In genomic region chr12:112801864-112802846, GRCm38 (mm10) we compare ENCODE assay signal across 8 mouse cellular contexts. TPM values are rescaled to one million over a fixed set of nuclear protein-coding genes. Genes with fewer than 3 reads are reported as not detected.
DNase-seq lines count a peak whose midpoint lies in the region; ATAC-seq and TF ChIP-seq lines count a peak whose summit lies in the region.

Ahnak2 (minus strand) TSS chr12:112802657.

- no peak for TF ChIP-seq CTCF in kidney, postnatal 0 days (IDR thresholded peaks at IDR 0.05; ENCODE audit: low read depth)

- H3K9ac ChIP-seq in kidney, postnatal 0 days (ENCODE audit: low read depth, low read length) = peak within 1 kb of the TSS; percentile 41; the same call in 1 of the 2 replicates
- H3K9ac ChIP-seq in midbrain, embryonic 16.5 days (ENCODE audit: low read depth, low read length) = peak within 1 kb of the TSS; percentile 79

- intact Hi-C loops in left cerebral cortex, postnatal 4 days (cut with DNase I) = no loop called here
- intact Hi-C loops in left cerebral cortex, postnatal 25 days (cut with DNase I) = loop anchor here (5.0 kb wide), 1 partner anchor 40 kb away; no protein-coding TSS in a partner anchor

- 3% methylated on average over 66 of the region's 69 CpGs for whole genome bisulfite sequencing in kidney, postnatal 0 days
- WGBS in midbrain, embryonic 16.5 days = 5% methylated on average over 50 of the region's 69 CpGs

- peak; percentile 75 for DNase-seq in left cerebral cortex, postnatal 4 days
- DNase-seq in left cerebral cortex, postnatal 25 days (ENCODE audit: low spot score in 2 of 2) = no peak
- peak; percentile 73 for DNase-seq in brain, adult 2 months (ENCODE audit: low read depth, low spot score)
- no peak for DNase-seq in gastrocnemius, postnatal 4 days (ENCODE audit: low spot score in 2 of 2)
- peak; percentile 44 for DNase-seq in kidney, postnatal 0 days (ENCODE audit: low spot score)
- no peak for DNase-seq in left cerebral cortex, adult 8-10 months (ENCODE audit: low spot score in 2 of 2)

- H3K36me3 ChIP-seq in kidney, postnatal 0 days (ENCODE audit: insufficient read depth, low read length) = no peaks in the 10 kb centered on the region
- no peaks in the 10 kb centered on the region for H3K36me3 ChIP-seq in midbrain, embryonic 16.5 days (ENCODE audit: control insufficient read depth, insufficient read depth, low read length)

- H3K27me3 ChIP-seq in kidney, postnatal 0 days (ENCODE audit: insufficient read depth, low read length) = no peaks in the 10 kb centered on the region
- peaks cover 17% of the 10 kb centered on the region for H3K27me3 ChIP-seq in midbrain, embryonic 16.5 days (ENCODE audit: control insufficient read depth, insufficient read depth, low read depth, low read length)

- H3K9me3 ChIP-seq in kidney, postnatal 0 days (replicated peaks; ENCODE audit: low read length) = no peaks in the 10 kb centered on the region
- H3K9me3 ChIP-seq in midbrain, embryonic 16.5 days (replicated peaks; ENCODE audit: control insufficient read depth, low read length, poor library complexity, severe bottlenecking) = no peaks in the 10 kb centered on the region

- H3K4me2 ChIP-seq in kidney, postnatal 0 days (ENCODE audit: low read length) = peak within 1 kb of the TSS; percentile 99
- peak within 1 kb of the TSS; percentile 100 for H3K4me2 ChIP-seq in midbrain, embryonic 16.5 days (ENCODE audit: low read length)

- peaks cover 8% of the 10 kb centered on the region; the same call in 1 of the 2 replicates for H3K4me1 ChIP-seq in kidney, postnatal 0 days (replicated peaks; ENCODE audit: insufficient read depth, low read length)
- H3K4me1 ChIP-seq in midbrain, embryonic 16.5 days (ENCODE audit: control insufficient read depth, insufficient read depth, low read length) = no peaks in the 10 kb centered on the region; the same call in 1 of the 2 replicates

- H3K27ac ChIP-seq in kidney, postnatal 0 days = no peak within 1 kb of the TSS
- no peak within 1 kb of the TSS for H3K27ac ChIP-seq in midbrain, embryonic 16.5 days (ENCODE audit: low read length)

- ATAC-seq in kidney, postnatal 0 days (replicated peaks; ENCODE audit: low FRiP score, low read depth) = peak; percentile 37
- ATAC-seq in midbrain, embryonic 16.5 days = peak; percentile 49
- ATAC-seq in frontal cortex, adult (ENCODE audit: low TSS enrichment) = no peak

- H3K4me3 ChIP-seq in kidney, postnatal 0 days (replicated peaks; ENCODE audit: low read depth, low read length) = peak within 1 kb of the TSS; percentile 43
- peak within 1 kb of the TSS; percentile 73 for H3K4me3 ChIP-seq in midbrain, embryonic 16.5 days (ENCODE audit: low read depth, low read length)

RNA-seq across cellular contexts. Expression of gene Ahnak2, which starts in this region (rescaled TPM):
- total RNA-seq in left cerebral cortex, postnatal 4 days (2021) = 10 to 100 TPM; 28.1 to 28.2 TPM
- 1 to 10 TPM; 5.3 to 5.5 TPM for total RNA-seq in left cerebral cortex, postnatal 25 days (2021)
- total RNA-seq in gastrocnemius, postnatal 4 days (2021) = 10 to 100 TPM; 26.7 to 32.1 TPM
- 0.22 and 0.50 TPM in 2 replicates for polyA plus RNA-seq in kidney, postnatal 0 days (2015; fragmentation: Nextera tagmentation; extraction: Ambion mirVana)
- 1.4 and 2.0 TPM in 2 replicates for polyA plus RNA-seq in midbrain, embryonic 16.5 days (2015; fragmentation: Nextera tagmentation; extraction: Ambion mirVana)
- 1 to 10 TPM; 7.5 to 9.3 (median 8.1) TPM for total RNA-seq in left cerebral cortex, adult 8-10 months (2022)

Comparison
In these comparisons a context has a peak if more than half of its experiments do, and no peak if none do; other contexts are left out.
1. DNase-seq: peak in left cerebral cortex, postnatal 4 days (single experiment) and brain, adult 2 months (single experiment); none in left cerebral cortex, postnatal 25 days (0 of 2), gastrocnemius, postnatal 4 days (0 of 2) and left cerebral cortex, adult 8-10 months (0 of 2).
2. Peak in DNase-seq, ATAC-seq, H3K4me3 ChIP-seq, H3K9ac ChIP-seq and H3K4me2 ChIP-seq in kidney, postnatal 0 days; RNA of the gene not detected or under 1 TPM.